Mouse (Mus musculus): ENCODE measurements at regions not wholly inside any gene's neighbourhood (a gene's known extent, or its start where the extent isn't known, plus 50 kb on each side); places are given as distances from the start of the nearest gene placed in this dataset.
A peak's percentile ranks its signal among the peaks of the same experiment; 100 is the strongest.

GRCm38 (mm10) chr16:90666271-90666986, 60.8 kb downstream of the Mis18a start:
- no peak for DNase-seq

DNA sequence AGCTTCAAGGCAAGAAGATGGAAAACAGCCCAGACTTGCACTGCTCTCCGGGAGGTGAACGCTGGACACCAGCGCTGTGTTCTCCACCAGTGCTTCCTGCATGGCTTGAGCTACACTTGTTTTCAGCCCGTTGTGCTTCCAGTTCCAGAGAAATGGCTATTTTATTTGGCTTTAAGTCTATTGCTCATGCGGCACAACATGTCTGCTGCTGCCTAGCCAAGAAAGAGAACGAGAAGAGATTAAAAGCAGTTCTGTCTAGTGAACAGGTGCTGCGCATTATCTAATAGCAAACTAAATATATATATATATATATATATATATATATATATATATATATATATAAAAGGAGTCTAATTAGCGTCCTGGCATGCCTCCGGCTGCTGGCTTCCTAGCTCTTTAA, 63.1 kb downstream of the Mis18a start:
- peak in 1 of 2 experiments; percentile 12 for DNase-seq

GRCm38 (mm10) chr16:90658050-90658449, 69.2 kb downstream of the Mis18a start:
- DNase-seq, result no peak

GRCm38 (mm10) chr16:90657027-90657426, 70.2 kb downstream of the Mis18a start:
- DNase-seq, result no peak

DNA sequence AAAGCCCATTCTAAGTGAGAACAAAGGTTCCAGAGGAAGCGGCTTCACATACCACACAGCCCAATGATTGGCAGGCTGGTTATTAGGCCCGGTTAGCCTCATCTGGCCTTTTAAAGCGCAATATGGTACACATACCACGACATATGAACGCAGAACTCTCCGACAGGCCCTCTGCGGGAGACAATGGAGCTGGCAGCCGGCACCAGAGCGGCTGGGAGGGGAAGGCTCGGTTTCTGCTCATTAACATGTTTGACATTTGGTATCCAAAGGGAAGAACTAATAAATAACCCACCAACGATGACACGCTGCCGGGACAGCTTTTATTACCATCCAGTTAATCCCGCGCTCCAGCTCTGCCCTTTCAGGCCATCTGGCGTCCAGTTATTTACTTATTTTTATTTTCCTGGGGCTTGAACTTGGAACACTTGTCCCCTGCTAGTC, 70.6 kb downstream of the Mis18a start:
- peak; percentile 25 to 51 for DNase-seq

DNA sequence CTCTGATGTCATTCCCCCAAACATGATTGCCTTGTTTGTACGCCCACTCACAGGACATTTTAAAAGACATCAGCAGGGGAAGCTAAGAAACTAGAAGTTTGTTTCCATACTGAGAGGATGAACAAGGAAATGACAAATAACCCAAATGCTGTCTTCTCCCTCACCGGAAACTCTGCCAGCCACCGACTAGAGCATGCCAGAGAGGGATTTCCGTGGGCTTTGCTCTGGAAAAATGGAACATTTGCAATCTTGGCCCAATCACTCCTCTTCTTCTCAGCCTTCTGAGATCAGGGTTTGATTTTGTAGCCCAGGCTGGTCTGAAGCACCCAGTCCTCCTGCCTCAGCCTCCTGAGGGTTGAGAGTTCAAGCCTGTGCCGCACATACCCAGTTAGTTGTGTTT, 72.4 kb downstream of the Mis18a start:
- no peak for DNase-seq

GRCm38 (mm10) chr16:90652821-90653220, 74.4 kb downstream of the Mis18a start:
- no peak for DNase-seq

DNA sequence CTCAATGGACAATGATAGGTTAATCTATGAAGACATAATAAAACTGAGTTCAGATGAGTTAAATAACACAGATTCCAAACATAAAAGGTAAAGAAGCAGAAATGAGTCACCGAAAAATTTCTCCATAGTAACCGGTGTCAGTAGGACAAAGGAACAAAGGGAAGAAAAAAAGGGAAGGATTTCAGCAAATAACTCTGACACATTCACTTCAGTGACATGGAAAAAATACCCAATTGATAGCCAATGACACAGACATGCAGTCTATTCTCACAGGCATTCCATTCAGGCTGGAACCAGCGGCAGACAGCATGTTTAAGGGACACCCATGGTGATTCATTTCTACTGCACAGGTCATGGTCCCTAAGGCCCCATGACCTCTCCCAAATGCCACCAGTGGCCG, 79.0 kb downstream of the Mis18a start:
- DNase-seq, result no peak

- no peak for DNase-seq
Measured at GRCm38 (mm10) chr16:90642671-90643070, 84.5 kb downstream of the Mis18a start.

DNA sequence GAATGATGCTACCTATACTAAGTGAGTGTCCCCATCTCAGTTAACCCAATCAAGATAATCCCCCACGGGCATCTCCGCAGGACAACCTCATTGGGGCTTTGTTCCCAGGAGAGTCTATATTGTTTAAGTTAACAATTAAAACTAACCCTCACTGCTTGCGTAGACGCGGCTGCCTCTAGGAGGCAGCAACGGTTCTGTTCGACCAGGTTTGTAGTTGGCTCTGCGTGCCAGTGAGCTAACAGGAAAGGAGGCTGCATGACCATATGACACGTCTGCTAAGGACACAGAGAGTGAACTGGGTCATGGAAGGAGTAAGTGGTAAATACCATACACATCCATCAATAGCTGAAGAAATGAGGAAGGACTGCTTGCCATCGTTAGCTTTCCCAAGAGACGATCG, 92.0 kb downstream of the Mis18a start:
- DNase-seq, result no peak

- peak; percentile 33 to 53 for DNase-seq
Measured at GRCm38 (mm10) chr16:90629976-90630375, 97.2 kb downstream of the Mis18a start.

DNA sequence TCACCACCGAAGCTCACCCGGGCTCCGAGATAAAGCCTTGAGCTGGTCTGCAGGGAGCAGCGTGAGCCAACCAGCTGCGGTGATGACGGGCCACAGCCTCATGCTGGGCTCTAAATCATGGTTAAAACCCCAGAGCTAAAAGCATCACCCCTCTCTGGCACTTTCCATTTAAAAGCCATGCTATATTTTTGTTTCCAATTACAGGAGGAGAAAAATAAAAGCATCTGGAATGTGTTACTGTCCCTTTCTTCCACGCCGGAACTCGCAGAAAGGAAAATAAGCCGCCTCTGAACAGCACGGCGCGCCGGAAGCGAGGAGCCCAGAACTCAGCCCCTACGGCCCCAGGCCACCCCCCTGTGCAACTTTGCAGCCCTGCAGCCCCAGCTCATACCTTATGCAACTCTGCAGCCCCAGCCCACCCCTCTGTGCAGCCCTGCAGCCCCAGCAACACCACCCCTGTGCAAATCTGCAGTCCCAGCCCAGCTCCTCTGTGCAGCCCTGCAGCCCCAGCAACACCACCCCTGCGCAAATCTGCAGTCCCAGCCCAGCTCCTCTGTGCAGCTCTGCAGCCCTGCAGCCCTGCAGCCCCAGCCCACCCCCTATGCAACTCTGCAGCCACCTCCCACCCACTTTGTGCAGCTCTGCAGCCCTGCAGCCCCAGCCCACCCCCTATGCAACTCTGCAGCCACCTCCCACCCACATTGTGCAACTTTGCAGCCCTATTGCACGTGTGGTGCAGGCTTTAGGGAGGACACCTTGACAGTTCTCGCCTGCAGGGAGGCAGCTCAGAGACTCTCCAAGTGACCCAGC, 97.9 kb downstream of the Mis18a start:
- DNase-seq, result no peak

GRCm38 (mm10) chr16:90628605-90629120, 98.5 kb downstream of the Mis18a start:
- DNase-seq, result peak in 1 of 2 experiments; percentile 34

GRCm38 (mm10) chr16:90626035-90626670, 101.1 kb downstream of the Mis18a start:
- DNase-seq, result no peak

DNA sequence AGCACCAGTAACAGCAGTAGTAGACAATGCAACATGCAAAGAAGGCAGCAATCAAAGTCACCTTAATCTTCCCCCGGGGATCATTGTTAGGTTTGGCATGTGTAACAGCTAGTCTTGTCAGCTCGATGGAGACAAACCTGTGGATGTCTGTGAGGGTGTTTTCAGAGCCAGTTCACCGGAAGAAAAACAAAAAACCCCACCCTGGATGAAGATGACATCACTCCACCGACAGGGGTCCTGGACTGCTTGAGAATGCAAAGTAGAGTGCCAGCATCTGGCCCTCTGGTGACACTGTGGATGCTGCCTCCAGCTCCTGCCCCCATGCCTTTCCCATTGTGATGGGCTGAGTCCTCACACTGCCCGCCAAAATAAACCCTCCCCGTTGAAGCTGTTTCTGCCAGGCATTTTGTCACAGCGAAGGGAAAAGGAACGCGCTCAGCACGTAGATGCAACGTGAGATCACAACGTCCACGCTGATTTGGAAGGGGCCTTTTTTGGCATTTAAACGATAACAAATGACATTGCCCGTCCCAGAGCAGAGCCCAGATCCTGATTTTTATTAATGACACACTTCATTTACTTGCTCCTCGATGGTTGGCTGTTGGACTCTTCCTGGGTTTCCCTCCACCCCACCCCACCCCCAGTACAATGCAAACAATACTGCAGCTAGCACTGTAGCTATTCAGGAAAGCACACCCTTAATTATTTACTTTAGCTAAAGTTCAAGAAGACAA, 101.7 kb downstream of the Mis18a start:
- no peak for DNase-seq

DNA sequence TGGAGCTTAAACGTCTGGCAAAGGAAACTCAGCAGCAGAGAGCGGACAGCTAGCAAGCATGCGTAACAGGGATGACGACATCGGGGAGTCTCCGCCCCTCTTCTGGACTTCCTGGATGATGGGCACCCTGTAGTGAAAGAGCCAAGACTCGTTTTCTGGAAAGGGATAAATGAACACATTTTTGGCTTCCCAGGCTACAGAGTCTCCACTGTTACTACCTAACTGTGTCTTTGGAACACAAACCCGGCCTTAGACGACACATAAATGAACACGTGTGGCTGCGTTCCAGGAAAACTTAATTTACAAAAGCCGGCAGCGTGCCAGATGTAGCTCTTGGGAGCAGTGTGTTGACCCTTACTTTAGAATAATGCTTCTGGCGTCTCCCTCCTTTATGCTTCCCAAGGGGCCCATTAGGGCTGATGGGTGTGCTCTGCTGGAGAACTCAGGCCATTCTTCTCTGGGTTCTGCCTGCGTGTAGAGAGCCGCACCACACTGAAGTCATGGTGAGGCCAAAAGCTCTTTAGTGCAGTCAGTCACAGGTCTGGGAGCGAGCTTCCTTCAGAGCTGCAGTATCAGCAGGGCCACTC, 103.1 kb downstream of the Mis18a start:
- DNase-seq, result peak; percentile 16 to 26

- peak in 1 of 2 experiments; percentile 11 for DNase-seq
Measured at GRCm38 (mm10) chr16:90622677-90623225, 104.5 kb downstream of the Mis18a start.

DNA sequence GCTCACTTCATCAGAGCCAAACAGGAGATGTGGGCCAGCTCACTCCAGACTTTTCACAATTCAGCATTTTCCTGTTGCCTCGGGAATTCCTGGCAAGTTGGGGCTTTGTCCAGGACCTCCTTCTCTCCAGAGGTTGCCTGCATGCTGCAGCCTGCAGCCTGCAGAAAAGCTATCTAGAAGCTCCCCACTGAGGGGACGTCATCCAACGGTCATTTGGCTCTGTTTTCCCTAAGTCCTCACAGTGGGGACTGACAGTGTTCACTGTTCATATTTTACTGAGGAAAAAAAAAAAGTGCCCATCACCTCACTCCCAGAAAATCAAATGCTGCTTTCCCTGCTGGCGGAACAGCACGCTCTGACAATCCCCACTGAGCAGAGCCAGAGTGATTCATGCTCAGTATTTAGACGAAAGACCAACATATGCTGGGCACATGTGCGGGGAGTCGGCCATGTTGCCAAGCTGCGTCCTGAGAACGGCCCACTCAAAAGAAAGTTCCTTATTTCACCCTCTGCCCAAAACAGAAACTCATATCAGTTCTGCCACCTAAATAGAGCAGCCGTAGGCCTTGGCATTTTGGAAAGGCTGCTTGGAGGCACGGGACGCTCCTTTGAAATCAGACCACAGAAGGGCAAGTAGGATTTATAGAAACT, 105.3 kb downstream of the Mis18a start:
- DNase-seq, result peak; percentile 45 to 59

- no peak for DNase-seq
Measured at GRCm38 (mm10) chr16:90619565-90620311, 107.5 kb downstream of the Mis18a start.

DNA sequence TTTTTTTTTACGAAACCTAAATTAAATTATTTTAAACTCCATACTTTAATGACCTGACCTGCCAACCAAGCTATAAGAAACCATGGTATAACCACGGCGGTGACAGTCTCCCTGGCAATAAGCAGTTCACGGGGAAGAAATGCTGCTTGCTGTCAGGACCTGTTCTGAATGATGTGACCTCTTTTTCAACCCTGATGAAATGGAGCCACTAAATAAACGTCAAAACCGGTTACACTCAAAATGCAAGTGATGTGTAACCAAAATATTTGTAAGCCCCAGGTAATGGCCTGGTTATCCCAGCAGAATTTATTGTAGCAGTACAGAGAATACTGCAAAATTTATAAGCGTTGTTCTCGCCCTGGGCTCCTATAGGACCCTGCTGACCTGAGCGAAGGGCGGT, 111.4 kb downstream of the Mis18a start:
- DNase-seq, result no peak

GRCm38 (mm10) chr16:90614137-90614536, 113.1 kb downstream of the Mis18a start:
- no peak for DNase-seq
